Mouse (Mus musculus) small intestine, adult 2 months (tissue): ENCODE results near the gene Gm20388. TPM values are rescaled to one million over a fixed set of nuclear protein-coding genes. Genes with fewer than 3 reads are reported as not detected.

Experiments used
- H3K27ac ChIP-seq: fragments of 200-500 bp; 2 replicates; pipeline ENCODE4 v1.5.1; 2012; ENCODE audit warnings: low read depth, low read length, control low read depth, inconsistent platforms; ENCODE audit not compliant: insufficient read depth
- H3K27me3 ChIP-seq: fragments of 200-500 bp; 2 replicates; pipeline ENCODE4 v1.6.1; 2012; ENCODE audit warnings: mild to moderate bottlenecking, moderate library complexity, low read length, inconsistent platforms; ENCODE audit not compliant: control insufficient read depth, insufficient read depth
- H3K36me3 ChIP-seq: fragments of 200-500 bp; 2 replicates; pipeline ENCODE4 v1.6.1; 2012; ENCODE audit warnings: mild to moderate bottlenecking, low read length, control low read depth, inconsistent platforms; ENCODE audit not compliant: control insufficient read depth, insufficient read depth
- H3K4me1 ChIP-seq: fragments of 200-500 bp; 2 replicates; pipeline ENCODE4 v1.6.1; 2012; ENCODE audit warnings: low read length, inconsistent platforms, mixed read lengths; ENCODE audit not compliant: control insufficient read depth, insufficient read depth, insufficient read length
- H3K4me3 ChIP-seq: fragments of 200-500 bp; 2 replicates; pipeline ENCODE4 v1.5.1; 2012; ENCODE audit warnings: low read depth, mild to moderate bottlenecking, control low read depth, inconsistent platforms, low read length, moderate library complexity
- CTCF ChIP-seq: fragments of 200-500 bp; IDR thresholded peaks from 2 replicates; pipeline ENCODE4 v1.5.1; 2012; ENCODE audit warnings: low read depth, mild to moderate bottlenecking, control low read depth, inconsistent platforms, low read length, moderate library complexity, mixed read lengths; ENCODE audit not compliant: insufficient replicate concordance, insufficient read length; ENCODE audit errors: extremely low read depth
- POLR2A ChIP-seq: fragments of 200-500 bp; IDR thresholded peaks from 2 replicates; pipeline ENCODE4 v1.6.1; 2012; ENCODE audit warnings: low read depth, mild to moderate bottlenecking, control low read depth, inconsistent platforms, low read length, moderate library complexity
- WGBS: fragments of 180-500 bp; shearing (Covaris S2); methylation state at CpG from one replicate; pipeline ENCODE4 v1.1.7; 2018; 5-methylcytosine and 5-hydroxymethylcytosine counted together
- polyA plus RNA-seq: library from polyadenylated mRNA; depleted of rRNA; stranded (reverse); fragments of >200 nt; gene quantifications from 2 replicates; pipeline ENCODE4 v1.2.3, GENCODE M21; 2012

Gm20388 gene
- polyA plus RNA-seq, 1 experiment: 37.3 TPM

GRCm38 (mm10) chr8:124373753-124374152, 4463.1 kb downstream of the Gm20388 start:
- Histone ChIP-seq H3K4me3 (no peak overlapping the region), H3K27ac (no peak overlapping the region), H3K4me1 (no peaks in the 10 kb centered on the region), H3K36me3 (no peaks in the 10 kb centered on the region), H3K27me3 (no peaks in the 10 kb centered on the region)
- TF ChIP-seq POLR2A (no peak), CTCF (no peak)
- WGBS: 84% methylated on average over 5 of the region's 5 CpGs

GRCm38 (mm10) chr8:124375168-124375567, 4464.5 kb downstream of the Gm20388 start:
- WGBS: 57% methylated on average over 6 of the region's 6 CpGs
- Histone ChIP-seq H3K4me3 (no peak overlapping the region), H3K27ac (no peak overlapping the region), H3K4me1 (no peaks in the 10 kb centered on the region), H3K27me3 (no peaks in the 10 kb centered on the region), H3K36me3 (no peaks in the 10 kb centered on the region)
- TF ChIP-seq CTCF (no peak), POLR2A (no peak)

GRCm38 (mm10) chr8:124375727-124376126, 4465.1 kb downstream of the Gm20388 start:
- Histone ChIP-seq H3K4me1 (no peaks in the 10 kb centered on the region), H3K27me3 (no peaks in the 10 kb centered on the region), H3K27ac (no peak overlapping the region; the same call in 1 of the 2 replicates), H3K36me3 (no peaks in the 10 kb centered on the region), H3K4me3 (no peak overlapping the region)
- 75% methylated on average over 9 of the region's 9 CpGs for WGBS
- TF ChIP-seq POLR2A (no peak), CTCF (no peak)

GRCm38 (mm10) chr8:124376406-124376805, 4465.8 kb downstream of the Gm20388 start:
- H3K4me1 ChIP-seq: no peaks in the 10 kb centered on the region
- WGBS: 92% methylated on average over 12 of the region's 12 CpGs

GRCm38 (mm10) chr8:124379289-124379688, 4468.6 kb downstream of the Gm20388 start:
- WGBS: 62% methylated on average over 6 of the region's 6 CpGs
- no peak overlapping the region for H3K4me3 ChIP-seq
- no peaks in the 10 kb centered on the region for H3K27me3 ChIP-seq
- H3K4me1 ChIP-seq: no peaks in the 10 kb centered on the region
- TF ChIP-seq POLR2A: no peak
- no peak for TF ChIP-seq CTCF
- no peak overlapping the region for H3K27ac ChIP-seq
- no peaks in the 10 kb centered on the region for H3K36me3 ChIP-seq

More at GRCm38 (mm10) chr8:124376406-124376805, 4465.8 kb downstream of the Gm20388 start:
- Histone ChIP-seq H3K27ac (no peak overlapping the region), H3K27me3 (no peaks in the 10 kb centered on the region), H3K36me3 (no peaks in the 10 kb centered on the region), H3K4me3 (no peak overlapping the region)
- TF ChIP-seq CTCF (no peak), POLR2A (no peak)

- H3K27ac ChIP-seq: no peak overlapping the region
- no peaks in the 10 kb centered on the region for H3K4me1 ChIP-seq
- no peak for TF ChIP-seq CTCF
- TF ChIP-seq POLR2A: no peak
- no peaks in the 10 kb centered on the region for H3K36me3 ChIP-seq
- 55% methylated on average over 10 of the region's 10 CpGs for WGBS
- no peak overlapping the region for H3K4me3 ChIP-seq
- H3K27me3 ChIP-seq: no peaks in the 10 kb centered on the region
Measured at GRCm38 (mm10) chr8:124382235-124382634, 4471.6 kb downstream of the Gm20388 start.

GRCm38 (mm10) chr8:124384336-124384735, 4473.7 kb downstream of the Gm20388 start:
- TF ChIP-seq POLR2A (no peak), CTCF (no peak)
- no peak overlapping the region for H3K4me3 ChIP-seq
- H3K27me3 ChIP-seq: no peaks in the 10 kb centered on the region
- no peak overlapping the region for H3K27ac ChIP-seq
- H3K4me1 ChIP-seq: no peaks in the 10 kb centered on the region
- 92% methylated on average over 19 of the region's 19 CpGs for WGBS
- H3K36me3 ChIP-seq: no peaks in the 10 kb centered on the region

- no peak overlapping the region for H3K4me3 ChIP-seq
- no peak overlapping the region for H3K27ac ChIP-seq
- no peaks in the 10 kb centered on the region for H3K36me3 ChIP-seq
- no peaks in the 10 kb centered on the region for H3K27me3 ChIP-seq
- WGBS: 81% methylated on average over 23 of the region's 23 CpGs
- TF ChIP-seq POLR2A (no peak), CTCF (no peak)
- no peaks in the 10 kb centered on the region for H3K4me1 ChIP-seq
Measured at GRCm38 (mm10) chr8:124386225-124386899, 4475.7 kb downstream of the Gm20388 start.
